In genomic region chr19:45535929-45536328, GRCm38 (mm10) we compare ENCODE assay signal across 26 mouse cellular contexts. TPM values are rescaled to one million over a fixed set of nuclear protein-coding genes. Genes with fewer than 3 reads are reported as not detected.
DNase-seq lines count a peak whose midpoint lies in the region; ATAC-seq lines count a peak whose summit lies in the region.
"Had no signal": no experiment of that assay in that cellular context is flagged by ENCODE, and none has a peak within 500 bp of the region (broad histone marks: within the 10 kb centered on the region; RNA-seq: fewer than 3 reads in every experiment).

No protein-coding gene starts in this region.

- 0 out of 2 replicates have a peak, but pooled peaks have one; percentile 26 for ATAC-seq in hindbrain, embryonic 11.5 days (ENCODE audit: low FRiP score)
- no peak for ATAC-seq in hindbrain, embryonic 12.5 days (ENCODE audit: low FRiP score)
- ATAC-seq in neural tube, embryonic 11.5 days (ENCODE audit: insufficient read depth, low FRiP score, low TSS enrichment): peak; percentile 42; the same call in 1 of the 2 replicates
- ATAC-seq in neural tube, embryonic 14.5 days (ENCODE audit: low read depth): peak; percentile 54
- no peak for ATAC-seq in granulocyte monocyte progenitor cell, adult 5-6 weeks (replicated peaks; ENCODE audit: poor library complexity, severe bottlenecking)
- ATAC-seq: forebrain, embryonic 15.5 days; Patski had no signal

- no peak overlapping the region for H3K27ac ChIP-seq in hindbrain, embryonic 11.5 days (ENCODE audit: low read depth, low read length)
- no peak overlapping the region for H3K27ac ChIP-seq in hindbrain, embryonic 12.5 days
- H3K27ac ChIP-seq in neural tube, embryonic 11.5 days (ENCODE audit: low read depth, low read length): no peak overlapping the region
- H3K27ac ChIP-seq in neural tube, embryonic 14.5 days (ENCODE audit: low read depth, low read length): 0 out of 2 replicates have a peak overlapping the region, but pooled peaks have one; percentile 12
- H3K27ac ChIP-seq: embryonic facial prominence, embryonic 12.5 days; forebrain, embryonic 15.5 days; layer of hippocampus, adult 2 months; limb, embryonic 10.5 days; limb, embryonic 15.5 days; liver, embryonic 14.5 days; midbrain, embryonic 15.5 days had no signal

- WGBS in hindbrain, embryonic 11.5 days: 63% methylated on average over 6 of the region's 6 CpGs
- WGBS in hindbrain, embryonic 12.5 days: 54% methylated on average over 6 of the region's 6 CpGs
- WGBS in neural tube, embryonic 11.5 days: 49% methylated on average over 6 of the region's 6 CpGs
- WGBS in neural tube, embryonic 14.5 days: 36% methylated on average over 6 of the region's 6 CpGs

- no peak overlapping the region for H3K4me2 ChIP-seq in hindbrain, embryonic 11.5 days (replicated peaks; ENCODE audit: low read depth, low read length)
- H3K4me2 ChIP-seq in hindbrain, embryonic 12.5 days (replicated peaks): no peak overlapping the region
- H3K4me2 ChIP-seq in neural tube, embryonic 11.5 days (ENCODE audit: low read depth): no peak overlapping the region
- no peak overlapping the region for H3K4me2 ChIP-seq in neural tube, embryonic 14.5 days (ENCODE audit: low read depth, low read length)
- H3K4me2 ChIP-seq: embryonic facial prominence, embryonic 12.5 days; forebrain, embryonic 15.5 days; limb, embryonic 15.5 days; midbrain, embryonic 15.5 days had no signal

- H3K36me3 ChIP-seq in hindbrain, embryonic 11.5 days (ENCODE audit: control insufficient read depth, insufficient read depth, low read length): no peaks in the 10 kb centered on the region
- no peaks in the 10 kb centered on the region for H3K36me3 ChIP-seq in hindbrain, embryonic 12.5 days
- no peaks in the 10 kb centered on the region for H3K36me3 ChIP-seq in neural tube, embryonic 11.5 days (ENCODE audit: control insufficient read depth, insufficient read depth, low read length)
- H3K36me3 ChIP-seq in neural tube, embryonic 14.5 days (ENCODE audit: control insufficient read depth, insufficient read depth, low read length): no peaks in the 10 kb centered on the region
- H3K36me3 ChIP-seq: embryonic facial prominence, embryonic 12.5 days; forebrain, embryonic 15.5 days; limb, embryonic 10.5 days; midbrain, embryonic 15.5 days had no signal

- H3K4me1 ChIP-seq in hindbrain, embryonic 11.5 days (replicated peaks; ENCODE audit: control insufficient read depth, insufficient read depth, low read length): peaks cover 1% of the 10 kb centered on the region
- peaks cover 20% of the 10 kb centered on the region for H3K4me1 ChIP-seq in hindbrain, embryonic 12.5 days
- peaks cover 14% of the 10 kb centered on the region for H3K4me1 ChIP-seq in neural tube, embryonic 11.5 days (ENCODE audit: control insufficient read depth, insufficient read depth, low read length)
- H3K4me1 ChIP-seq in neural tube, embryonic 14.5 days (ENCODE audit: control insufficient read depth, insufficient read depth, low read length): peaks cover 32% of the 10 kb centered on the region

- H3K27me3 ChIP-seq in hindbrain, embryonic 11.5 days (ENCODE audit: control insufficient read depth, insufficient read depth, low read length): peaks cover 14% of the 10 kb centered on the region
- H3K27me3 ChIP-seq in hindbrain, embryonic 12.5 days: peaks cover 27% of the 10 kb centered on the region
- peaks cover 11% of the 10 kb centered on the region for H3K27me3 ChIP-seq in neural tube, embryonic 11.5 days (ENCODE audit: control insufficient read depth, insufficient read depth, low read length)
- no peaks in the 10 kb centered on the region for H3K27me3 ChIP-seq in neural tube, embryonic 14.5 days (ENCODE audit: control insufficient read depth, insufficient read depth, low read length)
- H3K27me3 ChIP-seq: forebrain, embryonic 15.5 days; midbrain, embryonic 15.5 days had no signal

- no peaks in the 10 kb centered on the region for H3K9me3 ChIP-seq in hindbrain, embryonic 11.5 days (ENCODE audit: control insufficient read depth, low read length)
- no peaks in the 10 kb centered on the region for H3K9me3 ChIP-seq in hindbrain, embryonic 12.5 days (replicated peaks)
- no peaks in the 10 kb centered on the region for H3K9me3 ChIP-seq in neural tube, embryonic 11.5 days (ENCODE audit: control insufficient read depth, low read length)
- no peaks in the 10 kb centered on the region for H3K9me3 ChIP-seq in neural tube, embryonic 14.5 days (ENCODE audit: control insufficient read depth, low read length)
- H3K9me3 ChIP-seq: embryonic facial prominence, embryonic 12.5 days; forebrain, embryonic 15.5 days; G1E; limb, embryonic 10.5 days; limb, embryonic 15.5 days; midbrain, embryonic 15.5 days had no signal

- no peak overlapping the region for H3K9ac ChIP-seq in hindbrain, embryonic 11.5 days (ENCODE audit: low read depth, low read length)
- H3K9ac ChIP-seq in hindbrain, embryonic 12.5 days: no peak overlapping the region
- H3K9ac ChIP-seq in neural tube, embryonic 11.5 days (ENCODE audit: low read length): no peak overlapping the region
- no peak overlapping the region for H3K9ac ChIP-seq in neural tube, embryonic 14.5 days (replicated peaks; ENCODE audit: low read depth, low read length)
- H3K9ac ChIP-seq: embryonic facial prominence, embryonic 12.5 days; forebrain, embryonic 15.5 days; limb, embryonic 15.5 days; liver, embryonic 14.5 days; midbrain, embryonic 15.5 days had no signal

- no peak for DNase-seq in hindbrain, embryonic 11.5 days (ENCODE audit: low spot score)
- no peak for DNase-seq in neural tube, embryonic 11.5 days (ENCODE audit: low spot score)
- DNase-seq in neural tube, embryonic 10.5 days (ENCODE audit: extremely low spot score, low spot score): no peak
- DNase-seq in left cerebral cortex, adult 9 months (ENCODE audit: low spot score in 2 of 2): no peak
- DNase-seq: cerebellum, adult 11-12 months; cerebellum, adult 9-11 months; embryo, embryonic 11 days; heart, postnatal 14 days; kidney, adult 11 months; kidney, postnatal 36 days; lung, adult 2 months; lung, postnatal 10 days; right cerebral cortex, postnatal 14 days; thymus, postnatal 4 days had no signal

- no peak overlapping the region for H3K4me3 ChIP-seq in hindbrain, embryonic 11.5 days (ENCODE audit: low read depth, low read length)
- no peak overlapping the region for H3K4me3 ChIP-seq in hindbrain, embryonic 12.5 days
- H3K4me3 ChIP-seq in neural tube, embryonic 11.5 days (ENCODE audit: low read depth, low read length): no peak overlapping the region
- H3K4me3 ChIP-seq in neural tube, embryonic 14.5 days (ENCODE audit: low read depth, low read length): no peak overlapping the region
- H3K4me3 ChIP-seq: embryonic facial prominence, embryonic 12.5 days; forebrain, embryonic 15.5 days; layer of hippocampus, adult 2 months; limb, embryonic 10.5 days; limb, embryonic 15.5 days; midbrain, embryonic 15.5 days had no signal

RNA-seq across cellular contexts. Expression of gene Poll, which starts 24.4 kb away (rescaled TPM):
- 14.1 and 16.4 TPM in 2 replicates for polyA plus RNA-seq in hindbrain, embryonic 11.5 days (2014; fragmentation: Nextera tagmentation; extraction: Ambion mirVana)
- polyA plus RNA-seq in hindbrain, embryonic 12.5 days (2016; fragmentation: Nextera tagmentation; extraction: Ambion mirVana): 14.9 and 16.5 TPM in 2 replicates
- 15.6 and 18.5 TPM in 2 replicates for polyA plus RNA-seq in neural tube, embryonic 11.5 days (2014; fragmentation: Nextera tagmentation; extraction: Ambion mirVana)
- polyA plus RNA-seq in neural tube, embryonic 14.5 days (2014; fragmentation: Nextera tagmentation; extraction: Ambion mirVana): 9.2 and 11.7 TPM in 2 replicates
- total RNA-seq in granulocyte monocyte progenitor cell, adult 5-6 weeks (2014; fragmentation: Nextera tagmentation): 13.0 and 15.1 TPM in 2 replicates
- total RNA-seq in granulocyte monocyte progenitor cell, adult 5-6 weeks (2017): 6.6 and 14.4 TPM in 2 replicates

RNA-seq across cellular contexts. Expression of gene Gm17018, which starts 24.5 kb away (rescaled TPM):
- polyA plus RNA-seq in hindbrain, embryonic 11.5 days (2014; fragmentation: Nextera tagmentation; extraction: Ambion mirVana): 62.7 and 63.4 TPM in 2 replicates
- 56.1 and 63.0 TPM in 2 replicates for polyA plus RNA-seq in hindbrain, embryonic 12.5 days (2016; fragmentation: Nextera tagmentation; extraction: Ambion mirVana)
- 50.7 and 56.5 TPM in 2 replicates for polyA plus RNA-seq in neural tube, embryonic 11.5 days (2014; fragmentation: Nextera tagmentation; extraction: Ambion mirVana)
- polyA plus RNA-seq in neural tube, embryonic 14.5 days (2014; fragmentation: Nextera tagmentation; extraction: Ambion mirVana): 68.1 and 76.3 TPM in 2 replicates
- total RNA-seq in granulocyte monocyte progenitor cell, adult 5-6 weeks (2014; fragmentation: Nextera tagmentation): 27.1 and 50.2 TPM in 2 replicates
- total RNA-seq in granulocyte monocyte progenitor cell, adult 5-6 weeks (2017): 31.8 and 42.4 TPM in 2 replicates

Comparison
In these comparisons a context has a peak if more than half of its experiments do, and no peak if none do; other contexts are left out.
1. ATAC-seq: peak in hindbrain, embryonic 11.5 days (single experiment), neural tube, embryonic 11.5 days (single experiment) and neural tube, embryonic 14.5 days (single experiment); none in hindbrain, embryonic 12.5 days (single experiment) and granulocyte monocyte progenitor cell, adult 5-6 weeks (single experiment).